In the genomic region with DNA sequence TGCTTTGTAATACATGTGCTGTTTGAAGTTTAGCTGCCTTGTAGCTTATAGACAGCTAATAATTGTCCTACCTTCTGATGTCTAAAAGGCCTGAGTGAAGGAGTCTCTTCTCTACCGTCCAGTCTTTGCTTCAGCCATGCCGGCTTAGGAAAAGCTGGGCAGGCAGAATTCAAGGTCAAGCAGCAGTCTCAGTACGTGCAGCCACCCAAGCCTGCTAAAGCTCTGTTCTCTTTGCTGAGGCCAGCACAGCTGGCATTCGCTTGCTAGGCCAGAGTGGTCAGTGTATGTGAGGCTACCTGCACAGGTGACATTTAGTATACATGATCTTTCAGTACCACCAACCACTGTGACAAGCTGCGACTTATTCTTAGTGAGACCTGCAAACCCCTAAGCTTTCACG, we compare ENCODE assay signal across 19 mouse cellular contexts. TPM values are rescaled to one million over a fixed set of nuclear protein-coding genes. Genes with fewer than 3 reads are reported as not detected.
DNase-seq lines count a peak whose midpoint lies in the region; ATAC-seq and TF ChIP-seq lines count a peak whose summit lies in the region.
"Had no signal": no experiment of that assay in that cellular context is flagged by ENCODE, and none has a peak within 500 bp of the region (broad histone marks: within the 10 kb centered on the region; RNA-seq: fewer than 3 reads in every experiment).

No protein-coding gene starts in this region.

- no peaks in the 10 kb centered on the region for H3K9me3 ChIP-seq in forebrain, postnatal 0 days (ENCODE audit: low read length)
- H3K9me3 ChIP-seq in forebrain, embryonic 12.5 days = no peaks in the 10 kb centered on the region
- no peaks in the 10 kb centered on the region for H3K9me3 ChIP-seq in kidney, embryonic 14.5 days (ENCODE audit: control insufficient read depth, low read length)
- H3K9me3 ChIP-seq in midbrain, postnatal 0 days (ENCODE audit: low read length) = no peaks in the 10 kb centered on the region
- H3K9me3 ChIP-seq in midbrain, embryonic 13.5 days = no peaks in the 10 kb centered on the region
- H3K9me3 ChIP-seq: heart, embryonic 15.5 days; limb, embryonic 10.5 days; liver, embryonic 13.5 days; neural tube, embryonic 15.5 days had no signal

- no peak for TF ChIP-seq CTCF in forebrain, postnatal 0 days (IDR thresholded peaks at IDR 0.05; ENCODE audit: low read depth)
- no peak for TF ChIP-seq CTCF in midbrain, postnatal 0 days (IDR thresholded peaks at IDR 0.05)

- no peak for ATAC-seq in forebrain, postnatal 0 days
- ATAC-seq in forebrain, embryonic 12.5 days (ENCODE audit: low FRiP score) = no peak
- ATAC-seq in kidney, embryonic 14.5 days (ENCODE audit: low FRiP score, low TSS enrichment) = no peak
- ATAC-seq in midbrain, postnatal 0 days (ENCODE audit: low FRiP score) = no peak
- ATAC-seq in midbrain, embryonic 13.5 days = no peak
- ATAC-seq: hindbrain, embryonic 16.5 days; lung, postnatal 0 days; Patski had no signal

- no peak overlapping the region for H3K9ac ChIP-seq in forebrain, postnatal 0 days
- H3K9ac ChIP-seq in forebrain, embryonic 12.5 days = no peak overlapping the region
- no peak overlapping the region for H3K9ac ChIP-seq in kidney, embryonic 14.5 days (ENCODE audit: low read depth, low read length)
- no peak overlapping the region for H3K9ac ChIP-seq in midbrain, postnatal 0 days (replicated peaks; ENCODE audit: low read length, poor library complexity, severe bottlenecking)
- H3K9ac ChIP-seq in midbrain, embryonic 13.5 days (replicated peaks) = no peak overlapping the region
- H3K9ac ChIP-seq: heart, embryonic 15.5 days; neural tube, embryonic 15.5 days had no signal

- H3K27me3 ChIP-seq in forebrain, postnatal 0 days (ENCODE audit: insufficient read depth, low read length) = no peaks in the 10 kb centered on the region
- H3K27me3 ChIP-seq in forebrain, embryonic 12.5 days = no peaks in the 10 kb centered on the region
- H3K27me3 ChIP-seq in kidney, embryonic 14.5 days (ENCODE audit: control insufficient read depth, insufficient read depth, low read length) = no peaks in the 10 kb centered on the region
- no peaks in the 10 kb centered on the region for H3K27me3 ChIP-seq in midbrain, postnatal 0 days (ENCODE audit: insufficient read depth, low read length)
- no peaks in the 10 kb centered on the region for H3K27me3 ChIP-seq in midbrain, embryonic 13.5 days
- H3K27me3 ChIP-seq: heart, embryonic 15.5 days; liver, embryonic 13.5 days; neural tube, embryonic 15.5 days; Patski had no signal

- 61% methylated on average over 6 of the region's 6 CpGs for WGBS in forebrain, postnatal 0 days
- WGBS in forebrain, embryonic 12.5 days = 76% methylated on average over 6 of the region's 6 CpGs
- 82% methylated on average over 6 of the region's 6 CpGs for WGBS in kidney, embryonic 14.5 days
- 59% methylated on average over 6 of the region's 6 CpGs for whole genome bisulfite sequencing in midbrain, postnatal 0 days
- 70% methylated on average over 6 of the region's 6 CpGs for WGBS in midbrain, embryonic 13.5 days

- H3K4me1 ChIP-seq in forebrain, postnatal 0 days (ENCODE audit: insufficient read depth) = no peaks in the 10 kb centered on the region
- no peaks in the 10 kb centered on the region for H3K4me1 ChIP-seq in forebrain, embryonic 12.5 days
- H3K4me1 ChIP-seq in kidney, embryonic 14.5 days (ENCODE audit: control insufficient read depth, insufficient read depth, low read length) = no peaks in the 10 kb centered on the region
- no peaks in the 10 kb centered on the region for H3K4me1 ChIP-seq in midbrain, postnatal 0 days (ENCODE audit: insufficient read depth, low read length)
- H3K4me1 ChIP-seq in midbrain, embryonic 13.5 days (replicated peaks) = 0 out of 2 replicates have a peak, but pooled peaks cover 3% of the 10 kb centered on the region
- H3K4me1 ChIP-seq: heart, embryonic 15.5 days; limb, embryonic 10.5 days had no signal

- peak; percentile 21 for DNase-seq in forebrain, postnatal 0 days
- DNase-seq in kidney, adult 11 months = peak; percentile 20
- no peak for DNase-seq in midbrain, postnatal 0 days (ENCODE audit: low spot score)
- peak; percentile 25 to 45 for DNase-seq in kidney, postnatal 25 days
- DNase-seq in thymus, postnatal 4 days = no peak
- DNase-seq: B cell, adult 2 months; cerebellum, postnatal 10 days; embryo, embryonic 11 days; liver, embryonic 13.5 days; thymus, postnatal 36 days had no signal

- no peak overlapping the region for H3K4me3 ChIP-seq in forebrain, postnatal 0 days (ENCODE audit: low read depth, low read length)
- H3K4me3 ChIP-seq in forebrain, embryonic 12.5 days (replicated peaks) = no peak overlapping the region
- H3K4me3 ChIP-seq in kidney, embryonic 14.5 days (ENCODE audit: low read length) = no peak overlapping the region
- H3K4me3 ChIP-seq in midbrain, postnatal 0 days (ENCODE audit: low read depth, low read length) = no peak overlapping the region
- H3K4me3 ChIP-seq in midbrain, embryonic 13.5 days (replicated peaks) = no peak overlapping the region
- H3K4me3 ChIP-seq: heart, embryonic 15.5 days; limb, embryonic 10.5 days; liver, embryonic 13.5 days; neural tube, embryonic 15.5 days had no signal

- no peak overlapping the region for H3K27ac ChIP-seq in forebrain, postnatal 0 days (ENCODE audit: low read depth, low read length)
- no peak overlapping the region for H3K27ac ChIP-seq in forebrain, embryonic 12.5 days
- H3K27ac ChIP-seq in kidney, embryonic 14.5 days (ENCODE audit: low read depth, low read length) = no peak overlapping the region
- peak overlapping the region; percentile 38; the same call in 1 of the 2 replicates for H3K27ac ChIP-seq in midbrain, postnatal 0 days (ENCODE audit: low read depth, low read length)
- no peak overlapping the region; the same call in 1 of the 2 replicates for H3K27ac ChIP-seq in midbrain, embryonic 13.5 days
- H3K27ac ChIP-seq: heart, embryonic 15.5 days; limb, embryonic 10.5 days; neural tube, embryonic 15.5 days had no signal

- H3K36me3 ChIP-seq in forebrain, postnatal 0 days (ENCODE audit: insufficient read depth) = no peaks in the 10 kb centered on the region
- no peaks in the 10 kb centered on the region for H3K36me3 ChIP-seq in forebrain, embryonic 12.5 days (replicated peaks)
- no peaks in the 10 kb centered on the region for H3K36me3 ChIP-seq in kidney, embryonic 14.5 days (ENCODE audit: control insufficient read depth, insufficient read depth, low read length)
- H3K36me3 ChIP-seq in midbrain, postnatal 0 days (ENCODE audit: insufficient read depth, low read length) = no peaks in the 10 kb centered on the region
- H3K36me3 ChIP-seq in midbrain, embryonic 13.5 days = no peaks in the 10 kb centered on the region
- H3K36me3 ChIP-seq: heart, embryonic 15.5 days; limb, embryonic 10.5 days; liver, embryonic 13.5 days; neural tube, embryonic 15.5 days had no signal

- H3K4me2 ChIP-seq in forebrain, postnatal 0 days (ENCODE audit: low read depth) = no peak overlapping the region
- no peak overlapping the region for H3K4me2 ChIP-seq in forebrain, embryonic 12.5 days
- no peak overlapping the region for H3K4me2 ChIP-seq in kidney, embryonic 14.5 days (replicated peaks; ENCODE audit: low read depth, low read length)
- H3K4me2 ChIP-seq in midbrain, postnatal 0 days (ENCODE audit: low read depth, low read length, poor library complexity, severe bottlenecking) = no peak overlapping the region
- no peak overlapping the region for H3K4me2 ChIP-seq in midbrain, embryonic 13.5 days (replicated peaks)
- H3K4me2 ChIP-seq: heart, embryonic 15.5 days; liver, embryonic 13.5 days; neural tube, embryonic 15.5 days had no signal

RNA-seq across cellular contexts. Expression of gene Tnrc6b, which starts 42.2 kb away (rescaled TPM):
- 21.8 and 24.0 TPM in 2 replicates for total RNA-seq in forebrain, postnatal 0 days (2014; rRNA removed)
- 10.3 and 21.0 TPM in 2 replicates for polyA plus RNA-seq in forebrain, postnatal 0 days (2015; fragmentation: Nextera tagmentation; extraction: Ambion mirVana)
- 54.3 and 62.5 TPM in 2 replicates for polyA plus RNA-seq in forebrain, embryonic 12.5 days (2016; fragmentation: Nextera tagmentation; extraction: Ambion mirVana)
- 21.9 and 23.2 TPM in 2 replicates for polyA plus RNA-seq in kidney, embryonic 14.5 days (2014; fragmentation: Nextera tagmentation; extraction: Ambion mirVana)
- 30.0 and 39.0 TPM in 2 replicates for total RNA-seq in midbrain, postnatal 0 days (2014; rRNA removed)
- polyA plus RNA-seq in midbrain, postnatal 0 days (2015; fragmentation: Nextera tagmentation; extraction: Ambion mirVana) = 21.5 and 26.3 TPM in 2 replicates
- 48.7 and 51.0 TPM in 2 replicates for polyA plus RNA-seq in midbrain, embryonic 13.5 days (2015; fragmentation: Nextera tagmentation; extraction: Ambion mirVana)

Comparison
In these comparisons a context has a peak if more than half of its experiments do, and no peak if none do; other contexts are left out.
1. DNase-seq: peak in forebrain, postnatal 0 days (single experiment), kidney, adult 11 months (single experiment) and kidney, postnatal 25 days (2 of 2); none in midbrain, postnatal 0 days (single experiment) and thymus, postnatal 4 days (single experiment).